Mouse (Mus musculus): ENCODE measurements around the gene Dbn1. TPM values are rescaled to one million over a fixed set of nuclear protein-coding genes. Genes with fewer than 3 reads are reported as not detected.

Gene Dbn1
- polyA plus RNA-seq (2021; fragmentation: Nextera tagmentation): 57.2 and 97.1 TPM in 2 replicates
- long read RNA-seq, experiment 1, transcript Dbn1-201 (15 exons, 3,078 nt): major isoform, 303 of 826 reads
- long read RNA-seq, experiment 1, transcript Dbn1-202 (14 exons, 2,378 nt): minor isoform, 18 of 826 reads
- long read RNA-seq, experiment 1, transcript Dbn1-203 (14 exons, 2,940 nt): minor isoform, 52 of 826 reads
- long read RNA-seq, experiment 1, partial matches to known transcripts: 196 of 826 reads
- long read RNA-seq, experiment 1, other reads (novel, unspliced or antisense): 257 of 826 reads
- long read RNA-seq, experiment 2, transcript Dbn1-201 (15 exons, 3,078 nt): major isoform, 15 of 91 reads
- long read RNA-seq, experiment 2, partial matches to known transcripts: 51 of 91 reads
- long read RNA-seq, experiment 2, other reads (novel, unspliced or antisense): 21 of 91 reads

GRCm38 (mm10) chr13:55487578-55488498 lies at the start of gene Dbn1:
Gene Dbn1, minus strand, starts transcription at chr13:55488111.

DNA sequence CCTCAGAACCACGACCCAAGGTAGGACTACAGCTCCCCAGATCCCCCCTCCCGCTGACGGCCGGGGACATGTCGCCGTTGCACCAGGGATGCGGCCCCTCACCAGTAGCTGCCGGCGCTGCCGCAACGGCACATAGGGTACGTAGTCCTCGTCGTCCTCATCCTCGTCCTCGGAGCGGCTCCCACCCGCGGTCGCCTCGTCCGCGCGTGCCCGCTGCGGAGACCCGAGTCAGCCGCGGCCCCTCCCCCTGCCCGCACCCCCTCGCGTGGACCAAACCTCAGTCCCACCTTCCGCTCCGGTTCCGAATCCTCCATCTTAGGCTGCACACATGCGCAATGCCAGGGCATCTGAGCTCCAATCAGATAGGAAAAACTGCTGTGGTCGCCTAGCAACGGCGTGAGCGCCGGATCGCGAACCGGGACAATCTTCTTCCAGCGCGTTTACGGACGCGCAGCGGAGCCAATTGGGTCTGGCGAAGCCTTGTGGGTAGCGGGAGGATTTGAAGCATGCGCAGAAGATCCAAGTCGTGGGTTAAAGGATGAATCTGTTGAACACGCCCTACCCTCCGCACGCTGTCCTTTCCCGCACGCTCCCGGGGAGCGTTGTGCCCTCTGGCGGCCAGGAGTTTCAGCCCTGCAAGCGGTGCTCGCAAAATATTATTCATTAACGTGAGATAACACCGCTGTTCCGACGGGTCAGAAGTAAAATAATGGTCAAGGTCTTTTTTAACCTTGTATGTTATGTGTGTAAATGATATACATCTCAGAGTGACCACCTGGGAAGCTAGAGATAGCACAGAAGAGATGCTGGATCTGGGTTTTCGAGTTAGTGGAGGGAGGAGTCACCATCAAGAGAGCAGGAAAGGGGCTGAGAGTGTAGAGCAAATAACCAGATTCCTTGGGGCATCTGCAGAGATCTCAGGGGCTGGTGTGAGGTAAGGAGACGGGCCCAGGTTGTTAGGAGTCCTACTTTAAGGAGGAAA lies 48.6 kb upstream of the Dbn1 start, which contains the start of gene Ddx41:
Gene Ddx41 (minus strand): TSS at position 465 of the 982 bp plus-strand sequence.

GRCm38 (mm10) chr13:55529198-55529915 lies 41.4 kb upstream of the Dbn1 start, which contains the start of gene Dok3:
Gene Dok3, minus strand, starts transcription at chr13:55529296.

GRCm38 (mm10) chr13:55513111-55513748 lies 25.3 kb upstream of the Dbn1 start, which contains the start of gene Pdlim7:
Gene Pdlim7, minus strand, starts transcription at chr13:55513676.

GRCm38 (mm10) chr13:55464027-55464884 lies 23.7 kb downstream of the Dbn1 start, which contains the start of gene Prr7:
Gene Prr7, plus strand, starts transcription at chr13:55464267.

DNA sequence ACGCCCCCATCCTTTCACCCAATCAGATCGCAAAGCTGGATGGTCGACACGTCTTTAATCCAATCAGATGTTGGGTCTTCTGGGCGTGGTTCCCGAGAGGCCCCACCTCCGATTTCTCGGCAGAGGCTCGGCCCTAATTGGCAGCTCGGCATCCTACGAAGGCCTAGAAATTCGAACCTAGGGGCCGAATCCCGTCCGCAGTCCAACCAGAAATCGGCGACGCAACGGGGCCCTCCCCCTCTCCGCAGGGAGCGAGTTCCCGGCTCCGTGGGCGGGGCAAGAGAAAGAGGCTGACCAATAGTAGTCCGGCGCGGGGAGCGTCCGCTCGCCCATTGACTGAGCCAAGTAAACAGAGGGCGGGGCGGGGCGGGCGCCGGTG lies 43.0 kb downstream of the Dbn1 start, which contains the start of gene Grk6:
Gene Grk6 (plus strand): TSS at position 136 of the 379 bp plus-strand sequence.

GRCm38 (mm10) chr13:55426613-55427012 lies 61.3 kb downstream of the Dbn1 start, which contains the start of gene F12:
Gene F12, minus strand, starts transcription at chr13:55426793.

Other genes starting within 250 kb of the Dbn1 start
- gene Prelid1, start 167.6 kb downstream of the Dbn1 start, polyA plus RNA-seq (2021; fragmentation: Nextera tagmentation): 214 and 221 TPM in 2 replicates
- gene Rab24, start 166.2 kb downstream of the Dbn1 start, polyA plus RNA-seq (2021; fragmentation: Nextera tagmentation): 60.3 and 118 TPM in 2 replicates
- 0.46 and 1.2 TPM in 2 replicates for gene Mxd3, start 158.3 kb downstream of the Dbn1 start, polyA plus RNA-seq (2021; fragmentation: Nextera tagmentation)
- 26.7 and 30.5 TPM in 2 replicates for gene Lman2, start 125.3 kb downstream of the Dbn1 start, polyA plus RNA-seq (2021; fragmentation: Nextera tagmentation)
- 36.2 and 49.3 TPM in 2 replicates for gene Rgs14, start 118.4 kb downstream of the Dbn1 start, polyA plus RNA-seq (2021; fragmentation: Nextera tagmentation)
- 0.03 TPM in 1 of 2 replicates, not detected in the other for gene Slc34a1, start 89.9 kb downstream of the Dbn1 start, polyA plus RNA-seq (2021; fragmentation: Nextera tagmentation)
- gene Pfn3, start 72.9 kb downstream of the Dbn1 start, polyA plus RNA-seq (2021; fragmentation: Nextera tagmentation): 0.63 TPM in 1 of 2 replicates, not detected in the other
- 1.1 and 1.4 TPM in 2 replicates for gene F12, start 61.3 kb downstream of the Dbn1 start, polyA plus RNA-seq (2021; fragmentation: Nextera tagmentation)
- 4.7 and 16.8 TPM in 2 replicates for gene Grk6, start 43.0 kb downstream of the Dbn1 start, polyA plus RNA-seq (2021; fragmentation: Nextera tagmentation)
- gene Prr7, start 23.8 kb downstream of the Dbn1 start, polyA plus RNA-seq (2021; fragmentation: Nextera tagmentation): 6.5 and 13.0 TPM in 2 replicates
- 84.5 and 89.4 TPM in 2 replicates for gene Pdlim7, start 25.6 kb upstream of the Dbn1 start, polyA plus RNA-seq (2021; fragmentation: Nextera tagmentation)
- gene Dok3, start 41.2 kb upstream of the Dbn1 start, polyA plus RNA-seq (2021; fragmentation: Nextera tagmentation): 0.47 and 0.59 TPM in 2 replicates
- gene Ddx41, start 48.5 kb upstream of the Dbn1 start, polyA plus RNA-seq (2021; fragmentation: Nextera tagmentation): 33.6 and 41.6 TPM in 2 replicates
- 3.7 and 5.0 TPM in 2 replicates for gene Fam193b, start 83.0 kb upstream of the Dbn1 start, polyA plus RNA-seq (2021; fragmentation: Nextera tagmentation)
- gene Tmed9, start 85.6 kb upstream of the Dbn1 start, polyA plus RNA-seq (2021; fragmentation: Nextera tagmentation): 32.4 and 100.0 TPM in 2 replicates
- gene B4galt7, start 111.8 kb upstream of the Dbn1 start, polyA plus RNA-seq (2021; fragmentation: Nextera tagmentation): 19.0 and 21.5 TPM in 2 replicates
- gene Caml, start 134.9 kb upstream of the Dbn1 start, polyA plus RNA-seq (2021; fragmentation: Nextera tagmentation): 45.3 and 52.5 TPM in 2 replicates
- gene Ddx46, start 146.9 kb upstream of the Dbn1 start, polyA plus RNA-seq (2021; fragmentation: Nextera tagmentation): 10.5 and 14.8 TPM in 2 replicates
- 32.2 and 48.7 TPM in 2 replicates for gene B230219D22Rik, start 205.0 kb upstream of the Dbn1 start, polyA plus RNA-seq (2021; fragmentation: Nextera tagmentation)
- gene Txndc15, start 226.5 kb upstream of the Dbn1 start, polyA plus RNA-seq (2021; fragmentation: Nextera tagmentation): 188 and 198 TPM in 2 replicates
- 56.4 and 82.2 TPM in 2 replicates for gene Pcbd2, start 239.3 kb upstream of the Dbn1 start, polyA plus RNA-seq (2021; fragmentation: Nextera tagmentation)